Mouse (Mus musculus): ENCODE results near the gene Asb9. TPM values are rescaled to one million over a fixed set of nuclear protein-coding genes. Genes with fewer than 3 reads are reported as not detected.

Gene Asb9
- polyA plus RNA-seq, 1 experiment from 2014 or later: not detected

- no peak overlapping the region for H3K4me2 ChIP-seq (replicated peaks; ENCODE audit: low read depth)
- H3K9me3 ChIP-seq (ENCODE audit: control insufficient read depth): no peaks in the 10 kb centered on the region
- no peak overlapping the region for H3K27ac ChIP-seq (ENCODE audit: low read depth, low read length)
- H3K27me3 ChIP-seq (replicated peaks; ENCODE audit: control insufficient read depth, insufficient read depth, low read length): no peaks in the 10 kb centered on the region
- no peak overlapping the region for H3K4me3 ChIP-seq (ENCODE audit: low read depth, low read length)
- TF ChIP-seq CTCF (IDR thresholded peaks at IDR 0.05; ENCODE audit: low read depth): no peak
- ATAC-seq: no peak
- no peaks in the 10 kb centered on the region for H3K4me1 ChIP-seq (replicated peaks; ENCODE audit: control insufficient read depth, insufficient read depth, low read length)
- no peak overlapping the region for H3K9ac ChIP-seq (ENCODE audit: low read depth, low read length)
- WGBS: 21% methylated on average over 1 of the region's 1 CpGs
- H3K36me3 ChIP-seq (ENCODE audit: control insufficient read depth, insufficient read depth): no peaks in the 10 kb centered on the region
These were observed 20.4 kb downstream of the Asb9 start for GRCm38 (mm10) chrX:164526566-164526965.

DNA sequence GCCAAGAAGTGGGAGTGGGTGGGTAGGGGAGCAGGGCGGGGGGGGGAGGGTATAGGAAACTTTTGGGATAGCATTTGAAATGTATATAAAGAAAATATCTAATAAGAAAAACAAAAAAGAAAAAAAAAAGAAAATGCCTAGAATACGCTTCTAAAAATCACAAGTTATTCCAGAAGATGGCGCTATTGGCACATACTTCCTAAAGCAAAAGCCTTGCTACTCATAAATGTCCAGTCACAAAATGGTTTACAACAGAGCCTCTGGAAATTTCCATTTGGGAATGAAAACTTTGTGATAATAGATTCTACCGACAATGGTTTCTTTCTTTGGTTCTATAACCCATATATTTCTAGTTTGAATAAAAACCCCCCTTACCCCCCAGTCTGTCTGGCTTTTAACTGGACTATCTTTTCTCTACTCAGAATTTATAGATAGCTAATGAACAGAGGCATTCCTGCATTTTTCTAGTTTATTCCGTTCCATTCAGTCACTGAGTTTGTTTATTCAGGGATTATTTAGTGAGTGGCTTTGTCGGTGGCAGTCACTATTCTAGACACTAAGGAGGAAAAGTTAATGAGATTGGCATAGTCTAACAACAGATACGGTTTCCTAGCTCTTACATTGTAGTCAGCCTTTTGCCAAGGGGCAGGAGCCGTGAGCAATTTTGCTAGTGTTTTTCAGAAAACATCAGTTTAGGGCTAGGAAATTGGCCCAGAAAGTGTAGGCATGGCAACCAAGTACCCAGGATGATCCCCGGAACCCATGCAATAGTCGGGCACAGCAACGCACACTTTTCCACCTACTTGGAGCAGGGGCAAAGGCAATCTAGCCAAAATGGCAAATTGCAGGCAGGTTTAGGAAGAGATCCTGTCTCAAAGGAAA lies 35.5 kb downstream of the Asb9 start:
- H3K9me3 ChIP-seq (ENCODE audit: control insufficient read depth): no peaks in the 10 kb centered on the region
- WGBS: 46% methylated on average over 11 of the region's 11 CpGs
- H3K27ac ChIP-seq (ENCODE audit: low read depth, low read length): no peak overlapping the region
- no peaks in the 10 kb centered on the region for H3K36me3 ChIP-seq (ENCODE audit: control insufficient read depth, insufficient read depth)
- H3K4me2 ChIP-seq (replicated peaks; ENCODE audit: low read depth): no peak overlapping the region
- no peaks in the 10 kb centered on the region for H3K27me3 ChIP-seq (replicated peaks; ENCODE audit: control insufficient read depth, insufficient read depth, low read length)
- peak; percentile 65 for TF ChIP-seq CTCF (IDR thresholded peaks at IDR 0.05; ENCODE audit: low read depth)
- no peaks in the 10 kb centered on the region for H3K4me1 ChIP-seq (replicated peaks; ENCODE audit: control insufficient read depth, insufficient read depth, low read length)
- no peak overlapping the region for H3K9ac ChIP-seq (ENCODE audit: low read depth, low read length)
- ATAC-seq: no peak
- no peak overlapping the region for H3K4me3 ChIP-seq (ENCODE audit: low read depth, low read length)

DNA sequence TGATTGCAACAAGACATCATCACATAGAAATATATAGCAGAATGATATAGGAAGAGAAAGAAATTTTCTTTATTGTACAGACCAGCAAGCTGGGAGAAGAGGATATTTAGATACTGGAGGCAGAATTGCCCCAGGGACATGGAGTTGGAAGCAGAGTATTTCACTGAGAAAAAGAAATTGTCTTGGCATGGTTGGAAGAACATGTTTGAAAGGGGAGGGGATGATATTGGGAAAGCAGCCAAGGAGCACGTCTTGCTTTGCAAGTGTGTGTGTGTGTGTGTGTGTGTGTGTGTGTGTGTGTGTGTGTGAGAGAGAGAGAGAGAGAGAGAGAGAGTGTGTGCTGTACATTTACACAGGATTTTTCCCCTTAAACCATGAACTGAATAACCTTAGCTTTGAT lies 64.1 kb downstream of the Asb9 start:
- Histone ChIP-seq H3K4me1 (replicated peaks; ENCODE audit: control insufficient read depth, insufficient read depth, low read length) (no peaks in the 10 kb centered on the region), H3K9me3 (ENCODE audit: control insufficient read depth) (no peaks in the 10 kb centered on the region), H3K4me2 (replicated peaks; ENCODE audit: low read depth) (no peak overlapping the region), H3K4me3 (ENCODE audit: low read depth, low read length) (no peak overlapping the region), H3K27me3 (replicated peaks; ENCODE audit: control insufficient read depth, insufficient read depth, low read length) (no peaks in the 10 kb centered on the region), H3K27ac (ENCODE audit: low read depth, low read length) (no peak overlapping the region), H3K9ac (ENCODE audit: low read depth, low read length) (no peak overlapping the region), H3K36me3 (ENCODE audit: control insufficient read depth, insufficient read depth) (no peaks in the 10 kb centered on the region)
- 89% methylated on average over 1 of the region's 1 CpGs for WGBS
- ATAC-seq: no peak
- no peak for TF ChIP-seq CTCF (IDR thresholded peaks at IDR 0.05; ENCODE audit: low read depth)

- H3K9ac ChIP-seq (ENCODE audit: low read depth, low read length): no peak overlapping the region
- H3K4me1 ChIP-seq (replicated peaks; ENCODE audit: control insufficient read depth, insufficient read depth, low read length): no peaks in the 10 kb centered on the region
- H3K4me3 ChIP-seq (ENCODE audit: low read depth, low read length): no peak overlapping the region
- H3K36me3 ChIP-seq (ENCODE audit: control insufficient read depth, insufficient read depth): no peaks in the 10 kb centered on the region
- WGBS: 42% methylated on average over 2 of the region's 3 CpGs
- H3K27ac ChIP-seq (ENCODE audit: low read depth, low read length): no peak overlapping the region
- no peaks in the 10 kb centered on the region for H3K9me3 ChIP-seq (ENCODE audit: control insufficient read depth)
- H3K4me2 ChIP-seq (replicated peaks; ENCODE audit: low read depth): no peak overlapping the region
- H3K27me3 ChIP-seq (replicated peaks; ENCODE audit: control insufficient read depth, insufficient read depth, low read length): no peaks in the 10 kb centered on the region
- no peak for TF ChIP-seq CTCF (IDR thresholded peaks at IDR 0.05; ENCODE audit: low read depth)
- no peak for ATAC-seq
These were observed 70.8 kb downstream of the Asb9 start for GRCm38 (mm10) chrX:164576967-164577366.

Other genes starting within 250 kb of the Asb9 start
- 0.67 and 0.76 TPM in 2 replicates for gene Bmx, start 248.1 kb upstream of the Asb9 start, polyA plus RNA-seq (2015; fragmentation: Nextera tagmentation; extraction: Ambion mirVana)
- 5.7 and 6.1 TPM in 2 replicates for gene Pir, start 237.0 kb upstream of the Asb9 start, polyA plus RNA-seq (2015; fragmentation: Nextera tagmentation; extraction: Ambion mirVana)
- 1.2 and 1.6 TPM in 2 replicates for gene Vegfd, start 132.9 kb upstream of the Asb9 start, polyA plus RNA-seq (2015; fragmentation: Nextera tagmentation; extraction: Ambion mirVana)
- gene Piga, start 86.5 kb upstream of the Asb9 start, polyA plus RNA-seq (2015; fragmentation: Nextera tagmentation; extraction: Ambion mirVana): 8.2 and 8.8 TPM in 2 replicates
- gene Asb11, start 69.3 kb upstream of the Asb9 start, polyA plus RNA-seq (2015; fragmentation: Nextera tagmentation; extraction: Ambion mirVana): 8.8 and 9.9 TPM in 2 replicates